Mouse (Mus musculus) natural killer cell, adult 2 months (primary cell): ENCODE results near the gene Ino80d.
"Not testable (repeated sequence)": the region's sequence is repeated elsewhere in the genome, so short reads cannot be mapped to it uniquely, and the experiment has no call there.

ENCODE experiments used
- DNase-seq, 2 experiments: peaks; one replicate each; pipeline ENCODE4 v3.0.0; 2022; ENCODE audit warnings: low spot score in 2 of 2

Ino80d gene

DNA sequence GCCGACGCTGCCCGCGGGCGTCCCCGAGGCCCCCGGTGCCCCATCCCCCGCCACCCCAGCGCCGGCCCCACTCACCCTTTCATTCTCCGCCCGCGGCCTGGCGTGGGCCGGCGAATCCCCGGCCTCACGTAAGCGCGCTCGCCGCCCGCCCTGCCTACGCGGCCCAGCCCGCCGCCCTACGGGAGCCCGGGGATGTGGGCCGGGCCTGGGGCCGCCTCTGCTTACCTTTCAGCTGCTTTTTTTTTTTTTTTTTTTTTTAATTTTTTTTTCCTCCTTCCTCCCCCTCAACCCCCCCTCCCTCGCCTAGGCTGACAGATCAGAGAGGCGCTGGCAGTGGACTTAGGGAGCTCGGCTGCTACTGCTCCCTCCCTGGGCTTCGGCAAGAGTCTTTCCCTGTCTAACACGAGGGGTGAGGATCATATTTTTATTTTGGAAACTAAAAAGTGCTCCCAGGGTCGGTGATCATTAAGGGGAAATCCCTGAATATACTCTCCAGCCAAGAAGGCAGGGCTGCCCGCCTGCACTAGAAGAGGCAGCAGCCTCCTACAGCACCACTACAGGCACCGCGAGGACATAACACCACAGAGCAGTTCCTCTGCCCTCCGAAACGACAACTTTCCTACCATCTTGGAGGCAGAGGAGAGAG, at the start of gene Ino80d:
TSS of gene Ino80d (minus strand) at position 532 of the 646 bp plus-strand sequence.
- DNase-seq, result peak; percentile 88 to 89

DNA sequence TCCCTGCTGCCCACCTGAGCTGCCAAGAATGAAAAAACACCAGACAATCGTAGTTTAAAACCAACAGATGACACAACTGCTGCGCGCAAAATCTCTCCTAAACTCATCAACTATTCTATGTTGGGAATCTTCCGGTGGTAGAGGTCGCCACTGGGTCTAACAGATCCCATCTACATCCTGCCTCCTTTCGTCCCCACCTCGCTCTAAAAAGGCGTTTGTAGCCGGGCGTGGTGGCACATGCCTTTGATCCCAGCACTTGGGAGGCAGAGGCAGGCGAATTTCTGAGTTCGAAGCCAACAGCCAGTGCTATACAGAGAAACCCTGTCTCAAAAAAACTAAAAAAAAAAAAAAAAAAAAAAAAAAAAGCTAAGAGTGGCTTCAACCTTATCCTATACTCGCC, 25.8 kb upstream of the Ino80d start:
- no peak for DNase-seq

DNA sequence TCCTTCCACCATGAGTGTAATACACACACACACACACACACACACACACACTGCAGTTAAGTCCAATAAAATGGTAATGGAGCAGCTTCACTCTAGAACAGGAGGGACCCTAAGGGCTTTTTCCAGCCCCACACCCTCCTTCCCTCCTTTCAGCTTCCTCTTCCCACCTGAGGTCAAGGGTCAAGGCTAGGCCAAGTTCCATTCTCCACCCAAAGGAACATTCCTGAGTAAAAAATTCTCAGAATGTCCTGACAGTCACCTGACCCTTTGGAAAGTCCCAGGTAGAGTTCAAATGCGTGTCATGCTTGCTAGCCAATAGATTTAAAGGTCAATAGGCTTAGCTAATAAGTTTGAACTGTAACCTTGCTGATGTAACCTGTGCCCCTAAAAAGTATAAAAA, 24.1 kb upstream of the Ino80d start:
- DNase-seq, result not testable (repeated sequence)

DNA sequence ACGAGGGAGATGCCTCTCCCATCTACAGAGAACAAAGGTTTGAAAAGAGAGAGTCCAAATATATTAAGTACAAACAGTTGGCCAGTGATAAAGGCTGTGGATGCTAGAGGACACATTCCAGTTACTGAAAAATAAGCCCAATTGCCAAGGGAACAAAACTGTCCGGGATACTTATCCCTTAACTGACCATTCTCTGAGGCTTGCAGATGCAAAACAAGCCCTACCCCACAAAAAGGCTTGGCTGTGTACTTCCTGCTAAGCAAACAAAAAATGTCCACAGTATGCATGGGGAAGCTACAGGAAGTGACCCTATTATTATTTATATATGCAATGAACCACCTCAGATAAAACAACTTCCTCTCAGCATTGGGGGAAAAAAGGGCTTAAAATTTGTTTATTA, 23.5 kb upstream of the Ino80d start:
- DNase-seq, result no peak

DNA sequence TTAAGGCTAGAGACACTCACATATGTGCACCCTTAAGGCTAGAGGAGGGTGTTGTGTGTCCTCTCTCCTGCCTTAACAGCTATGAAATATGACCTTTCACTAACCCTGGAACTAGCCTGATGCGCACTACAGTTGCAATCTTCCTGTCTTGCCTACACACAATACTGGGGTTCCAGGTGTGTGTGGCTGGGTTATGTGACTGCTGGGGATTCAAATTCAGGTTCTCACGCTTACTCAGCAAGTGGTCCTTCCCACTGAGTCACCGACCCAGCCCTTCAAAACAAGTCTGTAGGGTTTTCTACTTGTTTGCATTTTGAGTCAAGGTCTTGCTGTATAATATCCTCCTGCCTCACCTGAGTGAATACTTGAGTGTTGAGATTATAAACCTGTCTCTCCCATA, 20.1 kb upstream of the Ino80d start:
- no peak for DNase-seq

DNA sequence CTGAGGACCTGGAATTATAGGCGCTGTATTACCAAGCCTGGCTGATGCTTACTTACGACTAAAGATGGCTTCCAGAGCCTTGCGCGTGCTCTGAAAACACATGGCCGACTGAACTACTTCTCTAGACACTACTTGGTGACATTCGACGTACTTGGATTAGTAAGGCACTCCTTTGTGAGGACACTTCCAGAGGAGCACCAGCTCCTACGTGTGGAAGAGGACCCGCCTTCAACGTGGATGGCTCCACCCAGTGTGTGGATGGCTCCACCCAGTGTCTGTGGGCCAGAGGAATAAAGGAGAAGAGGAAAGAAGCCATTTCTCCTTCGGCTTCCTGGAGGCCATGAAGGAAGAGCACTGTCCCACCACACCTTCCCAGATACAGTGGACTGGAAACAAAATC, 17.3 kb upstream of the Ino80d start:
- DNase-seq, result no peak

DNA sequence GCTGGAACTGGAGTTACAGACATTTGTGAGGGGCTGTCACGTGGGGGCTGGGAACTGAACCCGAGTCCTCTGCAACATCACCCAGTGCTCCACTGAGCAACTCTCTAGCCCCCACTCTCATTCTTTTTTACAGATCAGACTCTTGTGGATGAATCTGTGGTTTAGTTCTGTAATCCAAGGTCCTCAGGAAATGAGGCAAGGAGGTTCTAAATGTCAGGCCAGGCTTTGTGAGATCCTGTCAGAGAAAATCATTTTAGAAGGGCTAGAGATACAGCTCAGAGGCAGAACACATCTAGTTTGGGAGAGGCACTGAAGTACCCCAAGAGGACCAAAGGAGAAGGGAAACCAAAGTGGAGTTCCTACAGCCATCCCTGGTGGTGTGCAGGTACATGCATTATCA, 16.4 kb upstream of the Ino80d start:
- no peak for DNase-seq

DNA sequence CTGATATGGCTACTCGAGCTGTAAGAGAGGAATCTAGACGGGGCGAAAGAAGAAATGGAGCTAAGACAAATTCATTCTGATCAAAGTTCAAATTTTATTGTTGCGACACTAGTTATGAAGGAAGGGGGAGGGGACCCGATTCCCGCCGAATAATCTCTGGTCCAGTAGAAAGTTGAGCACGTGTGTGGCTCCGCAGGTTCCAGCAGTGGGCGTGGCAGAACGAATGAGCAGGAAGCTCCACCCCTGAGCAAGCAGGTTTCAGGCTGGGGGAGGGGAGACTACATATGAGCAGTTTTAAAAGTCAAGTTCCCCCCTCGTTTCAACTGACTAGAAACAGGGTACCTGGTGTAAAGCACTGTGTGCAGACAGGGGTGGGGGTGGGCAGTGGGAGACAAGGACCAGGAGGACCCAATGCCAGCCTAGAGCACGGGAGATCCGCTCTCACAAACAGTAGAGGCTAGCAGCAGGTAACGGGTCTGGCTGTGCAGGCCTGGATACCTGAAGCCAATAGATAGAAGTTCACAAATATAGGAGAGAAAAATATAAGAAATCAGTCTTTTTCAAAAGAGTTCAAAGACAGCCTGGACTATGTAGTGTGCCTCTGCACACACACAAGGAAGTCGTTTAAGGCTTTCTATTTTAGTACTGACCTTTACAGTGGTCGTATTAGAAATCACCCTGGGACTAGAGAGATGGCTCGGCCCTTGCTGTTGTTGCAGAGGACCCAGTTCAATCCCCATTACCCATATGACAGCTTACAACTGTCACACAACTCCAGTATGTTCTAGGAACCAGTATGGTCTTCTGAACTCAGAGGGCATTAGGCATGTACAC, 15.6 kb upstream of the Ino80d start:
- DNase-seq, result peak in 1 of 2 experiments; percentile 19

DNA sequence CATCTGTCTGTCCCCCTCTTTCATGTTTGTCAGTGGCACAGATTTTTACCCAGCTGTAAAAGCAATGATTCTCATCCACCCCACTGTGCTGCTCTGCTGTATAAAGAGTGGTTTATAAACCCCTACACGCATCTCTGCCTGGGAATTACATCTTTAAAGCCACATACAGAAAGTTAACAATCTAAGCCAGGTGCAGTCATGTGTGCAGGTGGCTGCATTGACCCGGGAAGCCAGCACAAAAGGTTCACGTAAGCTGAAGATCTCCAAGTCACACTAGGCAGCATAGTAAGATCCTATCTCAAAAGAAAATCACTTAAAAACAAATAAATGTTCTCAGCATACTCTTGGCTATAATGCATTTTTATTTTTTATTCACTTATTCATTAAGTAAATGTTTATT, 14.8 kb upstream of the Ino80d start:
- DNase-seq, result no peak

DNA sequence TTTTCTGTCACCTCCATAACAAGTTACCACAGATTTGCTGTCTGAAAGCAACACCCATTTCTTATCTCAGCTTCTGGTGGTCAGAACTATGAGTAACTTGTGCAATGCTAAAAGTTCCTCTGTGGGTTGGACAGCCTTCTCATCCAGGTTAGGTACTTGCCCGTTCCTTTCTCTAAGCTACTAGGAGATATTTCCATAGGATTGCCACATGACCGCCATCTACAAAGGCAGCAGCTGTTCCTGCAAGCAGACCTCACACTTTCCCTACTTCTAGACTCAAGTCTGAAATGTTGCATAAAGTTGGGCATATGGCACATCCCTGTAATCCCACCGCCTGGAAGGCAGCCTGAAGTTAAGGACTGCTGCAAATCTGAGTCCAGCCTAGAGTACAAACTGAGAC, 11.7 kb upstream of the Ino80d start:
- DNase-seq, result no peak

DNA sequence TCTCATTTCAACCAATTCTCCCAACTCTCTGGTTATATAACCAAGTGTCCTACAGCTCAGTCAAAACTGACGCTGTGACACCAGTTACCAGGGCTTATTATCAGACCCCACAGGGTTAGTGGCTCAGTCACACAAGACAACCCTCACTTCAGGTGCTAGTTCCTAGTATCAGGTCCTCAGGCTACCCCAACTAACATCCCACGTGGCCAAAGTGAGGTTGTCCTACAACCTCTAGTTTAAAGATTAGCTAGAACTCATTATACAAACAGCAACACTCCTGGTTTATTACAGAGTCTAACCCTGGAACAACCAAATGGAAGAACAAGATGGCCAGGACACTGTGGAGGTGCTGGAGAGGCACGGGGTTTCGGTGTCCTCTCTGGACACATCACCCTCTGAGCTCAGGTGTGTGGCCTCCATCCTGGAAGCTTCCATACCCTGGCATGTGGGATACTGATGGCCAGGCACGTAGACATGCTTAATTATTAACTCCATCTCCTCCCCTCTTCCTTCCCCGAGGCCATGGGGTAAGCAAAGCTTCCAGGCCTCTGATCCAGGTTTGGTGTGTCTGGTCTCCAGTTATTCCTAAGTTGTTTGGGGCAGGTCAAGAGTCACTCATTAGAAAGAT, 9.5 kb upstream of the Ino80d start:
- DNase-seq, result no peak

DNA sequence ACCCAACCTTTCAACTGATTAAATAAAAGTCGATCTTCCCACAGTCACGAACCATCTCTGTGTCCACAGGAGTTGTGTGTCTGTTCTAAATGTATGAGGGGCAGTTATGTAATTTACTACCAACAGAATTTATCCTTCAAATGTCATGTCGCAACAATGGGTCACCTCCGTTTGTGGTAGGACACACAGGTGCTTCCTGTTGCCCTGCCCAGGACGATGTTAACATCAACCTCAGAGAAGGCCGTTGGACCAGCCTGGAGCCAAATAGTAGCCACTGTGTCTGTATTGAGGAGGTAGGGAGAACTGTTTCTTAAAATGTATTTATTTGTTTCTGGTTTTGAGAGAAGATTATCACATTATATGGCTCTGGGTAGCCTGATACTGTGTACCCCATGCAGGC, 7.5 kb upstream of the Ino80d start:
- no peak for DNase-seq

DNA sequence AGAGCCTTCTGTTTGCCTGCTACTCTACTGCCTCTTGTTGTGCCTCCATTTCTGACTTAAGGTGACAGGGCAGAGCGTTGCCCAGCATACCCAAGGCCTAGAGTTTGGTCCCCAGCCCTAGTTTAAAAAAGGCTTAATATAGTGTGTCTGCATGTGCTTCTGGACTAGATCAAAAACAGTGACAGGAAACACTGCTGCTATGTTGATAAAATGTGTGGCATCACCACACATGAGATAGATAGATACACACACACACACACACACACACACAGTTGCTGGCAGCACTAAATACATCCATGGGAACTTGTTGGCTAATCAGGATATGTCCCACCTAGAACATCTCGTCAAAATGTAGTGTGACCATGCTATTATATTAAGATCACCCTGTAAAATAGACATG, 5.9 kb upstream of the Ino80d start:
- no peak for DNase-seq

DNA sequence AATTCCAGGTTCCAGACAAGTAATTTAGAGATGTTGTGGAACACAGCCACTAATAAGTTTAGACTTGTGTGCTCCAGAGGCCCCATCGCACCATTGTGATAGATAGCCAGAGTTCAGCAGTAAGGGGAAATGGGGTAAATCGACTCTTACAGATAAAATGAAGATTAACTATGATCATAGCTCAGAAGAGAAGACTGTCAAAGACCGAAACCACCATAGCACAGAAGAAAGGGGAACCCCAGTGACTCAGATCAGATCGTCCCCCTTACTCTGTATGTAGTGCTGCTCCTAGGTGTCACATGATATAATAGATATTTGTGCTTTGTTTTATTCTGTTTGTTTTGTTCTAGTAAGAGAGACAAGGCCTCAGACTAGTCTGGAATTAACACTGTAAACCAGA, 5.2 kb upstream of the Ino80d start:
- DNase-seq, result peak in 1 of 2 experiments; percentile 8

DNA sequence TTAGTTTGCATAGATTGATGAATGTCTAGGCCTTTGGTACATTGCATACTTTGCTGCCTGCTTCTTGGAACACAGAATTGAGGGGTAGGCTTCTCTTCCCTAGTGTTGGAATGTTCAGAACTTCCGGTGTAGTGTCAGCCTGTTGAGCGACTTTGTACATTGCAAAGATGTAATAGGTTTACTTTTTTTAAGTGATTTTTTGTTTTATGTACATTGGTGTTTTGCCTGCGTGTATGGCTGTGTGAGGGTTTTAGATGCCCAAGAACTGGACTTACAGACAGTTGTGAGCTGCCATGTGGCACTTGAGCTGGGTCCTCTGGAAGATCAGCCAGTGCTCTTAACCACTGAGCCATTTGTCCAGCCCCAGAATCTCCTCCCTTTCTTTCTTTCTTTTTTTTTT, 1.1 kb upstream of the Ino80d start:
- no peak for DNase-seq

DNA sequence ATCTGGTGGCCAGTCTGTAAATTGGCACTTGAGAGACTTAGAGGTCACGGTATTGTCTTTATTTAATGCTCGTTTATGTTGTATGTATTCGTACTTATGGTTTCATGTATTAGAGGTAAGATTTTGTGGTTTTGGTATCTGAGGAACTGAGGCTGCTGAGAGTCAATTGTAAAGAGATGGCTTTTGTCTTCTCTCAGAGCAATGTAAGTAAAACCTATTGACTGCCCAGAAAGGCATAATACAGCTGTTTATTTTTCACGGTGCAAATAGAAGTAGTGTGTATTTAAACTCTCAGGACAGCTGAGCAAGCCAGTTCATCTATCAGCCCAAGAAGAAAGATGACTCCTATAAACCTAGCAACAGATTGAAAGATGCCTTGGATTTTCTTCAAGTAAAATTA, 629 bp upstream of the Ino80d start:
- no peak for DNase-seq

DNA sequence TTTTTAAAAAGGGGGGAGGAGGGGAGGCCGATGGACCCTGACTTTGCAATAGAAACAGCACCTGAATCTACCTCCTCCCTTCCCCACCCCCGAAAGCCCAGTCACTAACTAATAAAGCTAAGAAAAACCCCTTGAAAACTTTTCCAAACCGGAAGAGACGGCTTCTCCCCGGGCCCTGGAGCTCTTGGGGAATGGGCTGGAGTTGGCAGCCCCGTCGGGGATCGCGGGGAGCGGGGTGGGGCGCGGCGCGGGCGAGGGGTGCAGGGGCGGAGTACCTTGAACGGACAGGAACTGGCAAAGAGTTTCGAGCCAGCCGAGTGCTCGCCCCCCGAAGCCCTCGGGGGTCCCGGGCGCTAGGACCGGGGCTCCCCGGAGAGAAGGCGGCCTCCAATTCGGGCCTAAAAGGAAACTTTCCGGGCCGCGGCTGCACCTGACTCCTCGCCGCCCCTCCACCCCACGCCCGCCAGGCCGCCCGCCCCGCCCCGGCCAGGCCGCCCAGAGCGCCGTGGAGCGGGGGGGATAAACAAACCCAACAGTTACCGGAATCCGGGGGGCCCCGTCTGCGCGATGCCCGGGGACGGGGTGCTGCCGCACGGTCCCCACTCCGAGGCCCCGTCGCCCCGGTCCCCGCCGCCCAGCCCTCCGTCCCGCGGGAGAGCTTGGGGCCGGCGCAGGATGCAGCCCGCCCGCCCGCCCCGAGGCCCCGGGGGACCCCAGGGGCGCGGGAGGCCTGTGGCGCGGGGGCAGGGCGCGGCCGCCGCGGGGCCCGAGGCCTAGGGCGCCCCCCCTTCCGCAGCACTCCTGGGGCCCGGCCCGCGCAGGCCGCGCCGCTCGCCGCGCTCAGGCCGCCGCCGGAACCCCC, 962 bp downstream of the Ino80d start:
- DNase-seq, result peak; percentile 50 to 62

DNA sequence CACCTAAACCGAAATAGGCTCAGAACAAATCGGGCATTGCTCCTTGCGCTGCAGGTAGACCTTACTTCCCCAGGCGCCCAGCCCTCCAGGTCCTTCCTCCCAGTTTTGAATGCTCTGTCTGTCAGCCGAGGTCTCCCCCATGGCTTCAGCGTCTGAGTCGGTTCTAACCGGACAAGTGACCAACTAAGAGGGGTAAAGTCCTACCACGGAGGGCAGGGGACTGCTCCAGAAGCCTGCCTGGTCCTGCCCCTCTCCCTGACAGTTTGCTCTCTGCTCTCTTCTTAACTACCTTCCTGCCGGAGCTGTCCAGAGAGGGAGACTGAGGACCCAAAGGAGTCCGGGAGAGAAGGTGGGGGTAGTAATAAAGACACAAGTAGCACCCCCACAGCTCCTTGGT, 1.6 kb downstream of the Ino80d start:
- peak; percentile 27 to 30 for DNase-seq

DNA sequence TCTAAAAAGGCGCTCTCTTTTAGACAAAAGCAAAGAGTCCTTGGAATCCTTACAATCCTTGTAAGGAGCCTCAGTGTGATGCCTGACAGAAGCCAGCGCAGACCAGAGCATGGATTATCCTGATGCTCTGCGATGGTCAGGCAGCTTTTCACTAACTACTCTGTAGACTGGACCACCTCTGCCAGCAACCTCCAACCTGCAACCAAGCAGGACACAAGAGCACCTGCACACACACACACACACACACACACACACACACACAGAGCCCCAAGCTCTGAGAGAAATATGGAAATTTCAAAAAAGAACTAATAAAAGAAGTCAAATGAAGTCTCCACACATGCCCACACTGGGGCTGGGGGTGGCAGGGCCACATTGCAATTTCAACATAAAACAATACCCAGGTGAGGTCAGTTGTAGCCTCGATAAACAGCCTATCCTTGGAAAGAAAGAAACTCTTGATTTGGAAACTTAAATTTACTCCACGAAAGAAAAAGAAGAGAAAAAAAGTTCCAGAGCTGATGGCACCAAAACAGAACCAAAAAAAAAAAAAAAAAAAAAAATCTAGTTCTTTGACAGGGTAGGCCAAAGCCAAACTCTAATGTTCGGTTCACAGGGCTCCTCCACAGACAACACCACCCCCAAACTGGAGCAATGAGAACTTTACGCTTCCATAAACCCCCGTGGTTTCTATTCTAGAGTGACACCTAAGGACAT, 2.2 kb downstream of the Ino80d start:
- DNase-seq, result no peak

DNA sequence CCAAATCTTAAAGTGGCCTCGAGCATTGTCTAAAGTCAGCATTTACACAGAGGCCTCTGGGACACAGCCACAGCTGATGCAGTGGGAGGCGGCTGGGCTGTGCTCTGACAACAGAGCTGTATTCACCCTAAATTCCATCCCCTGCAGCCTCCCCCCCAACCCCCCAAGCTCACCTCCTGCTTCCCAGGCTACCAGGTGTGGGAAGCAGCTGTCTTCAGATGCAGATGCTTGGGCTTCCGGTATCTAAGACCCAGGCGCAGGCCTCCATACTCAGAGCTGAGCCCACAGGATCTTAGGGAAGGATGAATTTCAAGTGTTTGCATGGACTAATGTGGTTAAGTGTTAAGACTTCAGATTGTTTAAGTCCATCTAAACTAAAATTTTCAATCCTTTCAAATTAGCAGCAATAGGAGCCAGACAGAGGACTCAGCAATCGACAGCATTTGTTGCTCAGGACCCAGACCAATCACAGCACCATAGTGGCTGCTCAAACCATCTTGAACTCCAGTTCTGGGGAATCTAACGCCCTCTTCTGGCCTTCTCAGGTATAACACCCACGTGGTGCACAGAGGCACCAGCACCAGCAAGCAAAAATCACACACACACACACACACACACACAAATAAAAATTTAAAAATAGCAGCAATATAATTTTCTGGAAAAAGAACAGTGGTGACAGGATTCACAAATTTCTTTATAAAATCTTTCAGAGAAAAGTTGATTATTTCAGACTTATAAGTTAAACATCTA, 3.8 kb downstream of the Ino80d start:
- peak; percentile 58 to 75 for DNase-seq
